Mouse (Mus musculus): ENCODE measurements at regions not wholly inside any gene's neighbourhood (a gene's known extent, or its start where the extent isn't known, plus 50 kb on each side); places are given as distances from the start of the nearest gene placed in this dataset.
A peak's percentile ranks its signal among the peaks of the same experiment; 100 is the strongest.
"Not testable (repeated sequence)": the region's sequence is repeated elsewhere in the genome, so short reads cannot be mapped to it uniquely, and the experiment has no call there.

GRCm38 (mm10) chr1:150160314-150160713 is 60.5 kb downstream of the Ptgs2 start:
- H3K27ac ChIP-seq = no peak overlapping the region
- no peak for TF ChIP-seq CTCF (IDR thresholded peaks at IDR 0.05)
- H3K4me3 ChIP-seq = no peak overlapping the region
- intact Hi-C loops (cut with DNase I) = no loop called here
- no peak for DNase-seq (ENCODE audit: extremely low spot score in 1 of 2, low spot score in 2 of 2)

GRCm38 (mm10) chr1:150164890-150165596 is 65.2 kb downstream of the Ptgs2 start:
- DNase-seq (ENCODE audit: extremely low spot score in 1 of 2, low spot score in 2 of 2) = no peak

GRCm38 (mm10) chr1:150165597-150165973 is 65.8 kb downstream of the Ptgs2 start:
- TF ChIP-seq CTCF (IDR thresholded peaks at IDR 0.05) = no peak
- Histone ChIP-seq H3K4me3 (no peak overlapping the region), H3K27ac (no peak overlapping the region)
- intact Hi-C loops (cut with DNase I) = no loop called here
- no peak for DNase-seq (ENCODE audit: extremely low spot score in 1 of 2, low spot score in 2 of 2)

More at GRCm38 (mm10) chr1:150164890-150165596, 65.2 kb downstream of the Ptgs2 start:
- TF ChIP-seq CTCF (IDR thresholded peaks at IDR 0.05) = no peak
- intact Hi-C loops (cut with DNase I) = no loop called here
- peak overlapping the region; percentile 16; the same call in 1 of the 2 replicates for H3K4me3 ChIP-seq
- no peak overlapping the region for H3K27ac ChIP-seq

- no peak for TF ChIP-seq CTCF (IDR thresholded peaks at IDR 0.05)
- no peak for DNase-seq (ENCODE audit: extremely low spot score in 1 of 2, low spot score in 2 of 2)
- intact Hi-C loops (cut with DNase I) = no loop called here
- no peak overlapping the region for H3K4me3 ChIP-seq
- H3K27ac ChIP-seq = no peak overlapping the region
Observed at GRCm38 (mm10) chr1:150167172-150167571, 67.3 kb downstream of the Ptgs2 start.

- DNase-seq (ENCODE audit: extremely low spot score in 1 of 2, low spot score in 2 of 2) = no peak
- Histone ChIP-seq H3K4me3 (no peak overlapping the region), H3K27ac (no peak overlapping the region)
- intact Hi-C loops (cut with DNase I) = no loop called here
- TF ChIP-seq CTCF (IDR thresholded peaks at IDR 0.05) = peak; percentile 6
Observed at GRCm38 (mm10) chr1:150174204-150174603, 74.4 kb downstream of the Ptgs2 start.

- Histone ChIP-seq H3K27ac (no peak overlapping the region), H3K4me3 (no peak overlapping the region)
- intact Hi-C loops (cut with DNase I) = no loop called here
- no peak for TF ChIP-seq CTCF (IDR thresholded peaks at IDR 0.05)
- DNase-seq (ENCODE audit: extremely low spot score in 1 of 2, low spot score in 2 of 2) = no peak
Observed at GRCm38 (mm10) chr1:150177029-150177740, 77.4 kb downstream of the Ptgs2 start.

- Histone ChIP-seq H3K4me3 (no peak overlapping the region), H3K27ac (no peak overlapping the region)
- DNase-seq (ENCODE audit: extremely low spot score in 1 of 2, low spot score in 2 of 2) = no peak
- intact Hi-C loops (cut with DNase I) = loop anchor here (5.0 kb wide), 3 partner anchors 105 to 370 kb away; no protein-coding TSS in a partner anchor
- peak; percentile 51 for TF ChIP-seq CTCF (IDR thresholded peaks at IDR 0.05)
Observed at GRCm38 (mm10) chr1:150202022-150202421, 102.2 kb downstream of the Ptgs2 start.

- H3K4me3 ChIP-seq = no peak overlapping the region
Observed at GRCm38 (mm10) chr1:150212454-150212853, 106.8 kb upstream of the Pdc start.

GRCm38 (mm10) chr1:150216672-150217071 is 102.5 kb upstream of the Pdc start:
- TF ChIP-seq CTCF (IDR thresholded peaks at IDR 0.05) = no peak
- H3K4me3 ChIP-seq = no peak overlapping the region
- DNase-seq (ENCODE audit: extremely low spot score in 1 of 2, low spot score in 2 of 2) = no peak

More at GRCm38 (mm10) chr1:150212454-150212853, 106.8 kb upstream of the Pdc start:
- no peak for DNase-seq (ENCODE audit: extremely low spot score in 1 of 2, low spot score in 2 of 2)
- intact Hi-C loops (cut with DNase I) = no loop called here
- no peak overlapping the region for H3K27ac ChIP-seq
- TF ChIP-seq CTCF (IDR thresholded peaks at IDR 0.05) = no peak

GRCm38 (mm10) chr1:150218802-150219201 is 100.4 kb upstream of the Pdc start:
- no peak for TF ChIP-seq CTCF (IDR thresholded peaks at IDR 0.05)
- intact Hi-C loops (cut with DNase I) = no loop called here

More at GRCm38 (mm10) chr1:150216672-150217071, 102.5 kb upstream of the Pdc start:
- H3K27ac ChIP-seq = no peak overlapping the region
- intact Hi-C loops (cut with DNase I) = no loop called here

GRCm38 (mm10) chr1:150225529-150225928 is 93.7 kb upstream of the Pdc start:
- no peak for DNase-seq (ENCODE audit: extremely low spot score in 1 of 2, low spot score in 2 of 2)
- no peak for TF ChIP-seq CTCF (IDR thresholded peaks at IDR 0.05)
- no peak overlapping the region for H3K27ac ChIP-seq
- no peak overlapping the region for H3K4me3 ChIP-seq
- intact Hi-C loops (cut with DNase I) = no loop called here

More at GRCm38 (mm10) chr1:150218802-150219201, 100.4 kb upstream of the Pdc start:
- Histone ChIP-seq H3K27ac (no peak overlapping the region), H3K4me3 (no peak overlapping the region)
- no peak for DNase-seq (ENCODE audit: extremely low spot score in 1 of 2, low spot score in 2 of 2)

- intact Hi-C loops (cut with DNase I); H3K4me3 ChIP-seq; H3K27ac ChIP-seq; DNase-seq (ENCODE audit: extremely low spot score in 1 of 2, low spot score in 2 of 2): not testable (repeated sequence)
Observed at GRCm38 (mm10) chr1:150239504-150239903, 79.7 kb upstream of the Pdc start.

Data from left cerebral cortex, adult 2 months (tissue).